Mouse (Mus musculus): Measurements from ENCODE around the gene Csnk1g2. TPM values are rescaled to one million over a fixed set of nuclear protein-coding genes. Genes with fewer than 3 reads are reported as not detected.

Csnk1g2 gene
- polyA plus RNA-seq, 1 experiment, result 75.2 TPM

GRCm38 (mm10) chr10:80679556-80680259 is 57.1 kb downstream of the Csnk1g2 start:
- no peak overlapping the region for H3K4me3 ChIP-seq (replicated peaks; ENCODE audit: control insufficient read depth, low read depth, low read length)
- peaks cover 19% of the 10 kb centered on the region for H3K4me1 ChIP-seq (ENCODE audit: control insufficient read depth, insufficient read depth, low read length)
- 32% methylated on average over 9 of the region's 9 CpGs for WGBS
- peak overlapping the region; percentile 94 for H3K27ac ChIP-seq (ENCODE audit: control insufficient read depth, insufficient read depth, low read depth, low read length, poor library complexity)
- no peak for TF ChIP-seq CTCF (IDR thresholded peaks at IDR 0.05; ENCODE audit: control insufficient read depth, insufficient read depth, low read length)
- no peak for TF ChIP-seq POLR2A (IDR thresholded peaks at IDR 0.05; ENCODE audit: borderline replicate concordance, control insufficient read depth, low read depth, low read length)

- Histone ChIP-seq H3K27ac (ENCODE audit: control insufficient read depth, insufficient read depth, low read depth, low read length, poor library complexity) (peak overlapping the region; percentile 94), H3K4me1 (ENCODE audit: control insufficient read depth, insufficient read depth, low read length) (peaks cover 19% of the 10 kb centered on the region), H3K4me3 (replicated peaks; ENCODE audit: control insufficient read depth, low read depth, low read length) (no peak overlapping the region)
- no peak for TF ChIP-seq CTCF (IDR thresholded peaks at IDR 0.05; ENCODE audit: control insufficient read depth, insufficient read depth, low read length)
- no peak for TF ChIP-seq POLR2A (IDR thresholded peaks at IDR 0.05; ENCODE audit: borderline replicate concordance, control insufficient read depth, low read depth, low read length)
- WGBS, result 50% methylated on average over 2 of the region's 2 CpGs
Measured at GRCm38 (mm10) chr10:80680260-80680696, 57.6 kb downstream of the Csnk1g2 start.

- 53% methylated on average over 6 of the region's 6 CpGs for WGBS
- H3K4me1 ChIP-seq (ENCODE audit: control insufficient read depth, insufficient read depth, low read length), result peaks cover 19% of the 10 kb centered on the region
Measured at GRCm38 (mm10) chr10:80682003-80682402, 59.4 kb downstream of the Csnk1g2 start.

GRCm38 (mm10) chr10:80683647-80684046 is 61.0 kb downstream of the Csnk1g2 start:
- no peak for TF ChIP-seq POLR2A (IDR thresholded peaks at IDR 0.05; ENCODE audit: borderline replicate concordance, control insufficient read depth, low read depth, low read length)
- no peak for TF ChIP-seq CTCF (IDR thresholded peaks at IDR 0.05; ENCODE audit: control insufficient read depth, insufficient read depth, low read length)
- Histone ChIP-seq H3K4me3 (replicated peaks; ENCODE audit: control insufficient read depth, low read depth, low read length) (no peak overlapping the region), H3K27ac (ENCODE audit: control insufficient read depth, insufficient read depth, low read depth, low read length, poor library complexity) (peak overlapping the region; percentile 9), H3K4me1 (ENCODE audit: control insufficient read depth, insufficient read depth, low read length) (peaks cover 19% of the 10 kb centered on the region)
- WGBS, result 75% methylated on average over 1 of the region's 1 CpGs

More at GRCm38 (mm10) chr10:80682003-80682402, 59.4 kb downstream of the Csnk1g2 start:
- Histone ChIP-seq H3K4me3 (replicated peaks; ENCODE audit: control insufficient read depth, low read depth, low read length) (no peak overlapping the region), H3K27ac (ENCODE audit: control insufficient read depth, insufficient read depth, low read depth, low read length, poor library complexity) (peak overlapping the region; percentile 12; the same call in 1 of the 2 replicates)
- no peak for TF ChIP-seq POLR2A (IDR thresholded peaks at IDR 0.05; ENCODE audit: borderline replicate concordance, control insufficient read depth, low read depth, low read length)
- TF ChIP-seq CTCF (IDR thresholded peaks at IDR 0.05; ENCODE audit: control insufficient read depth, insufficient read depth, low read length), result no peak

- Histone ChIP-seq H3K4me3 (replicated peaks; ENCODE audit: control insufficient read depth, low read depth, low read length) (no peak overlapping the region), H3K4me1 (ENCODE audit: control insufficient read depth, insufficient read depth, low read length) (peaks cover 16% of the 10 kb centered on the region), H3K27ac (ENCODE audit: control insufficient read depth, insufficient read depth, low read depth, low read length, poor library complexity) (peak overlapping the region; percentile 56; the same call in 1 of the 2 replicates)
- peak; percentile 95 for TF ChIP-seq CTCF (IDR thresholded peaks at IDR 0.05; ENCODE audit: control insufficient read depth, insufficient read depth, low read length)
- TF ChIP-seq POLR2A (IDR thresholded peaks at IDR 0.05; ENCODE audit: borderline replicate concordance, control insufficient read depth, low read depth, low read length), result no peak
- 36% methylated on average over 6 of the region's 6 CpGs for WGBS
Measured at GRCm38 (mm10) chr10:80684214-80684613, 61.6 kb downstream of the Csnk1g2 start.

GRCm38 (mm10) chr10:80684984-80685383 is 62.3 kb downstream of the Csnk1g2 start:
- H3K27ac ChIP-seq (ENCODE audit: control insufficient read depth, insufficient read depth, low read depth, low read length, poor library complexity), result peak overlapping the region; percentile 74
- peaks cover 9% of the 10 kb centered on the region for H3K4me1 ChIP-seq (ENCODE audit: control insufficient read depth, insufficient read depth, low read length)
- 55% methylated on average over 4 of the region's 4 CpGs for WGBS
- TF ChIP-seq CTCF (IDR thresholded peaks at IDR 0.05; ENCODE audit: control insufficient read depth, insufficient read depth, low read length), result no peak
- TF ChIP-seq POLR2A (IDR thresholded peaks at IDR 0.05; ENCODE audit: borderline replicate concordance, control insufficient read depth, low read depth, low read length), result no peak
- H3K4me3 ChIP-seq (replicated peaks; ENCODE audit: control insufficient read depth, low read depth, low read length), result no peak overlapping the region

GRCm38 (mm10) chr10:80686617-80687016 is 64.0 kb downstream of the Csnk1g2 start:
- peaks cover 14% of the 10 kb centered on the region for H3K4me1 ChIP-seq (ENCODE audit: control insufficient read depth, insufficient read depth, low read length)
- no peak for TF ChIP-seq CTCF (IDR thresholded peaks at IDR 0.05; ENCODE audit: control insufficient read depth, insufficient read depth, low read length)
- TF ChIP-seq POLR2A (IDR thresholded peaks at IDR 0.05; ENCODE audit: borderline replicate concordance, control insufficient read depth, low read depth, low read length), result no peak
- no peak overlapping the region for H3K4me3 ChIP-seq (replicated peaks; ENCODE audit: control insufficient read depth, low read depth, low read length)
- WGBS, result 86% methylated on average over 3 of the region's 3 CpGs
- peak overlapping the region; percentile 34; the same call in 1 of the 2 replicates for H3K27ac ChIP-seq (ENCODE audit: control insufficient read depth, insufficient read depth, low read depth, low read length, poor library complexity)

GRCm38 (mm10) chr10:80687850-80688249 is 65.2 kb downstream of the Csnk1g2 start:
- Histone ChIP-seq H3K4me3 (replicated peaks; ENCODE audit: control insufficient read depth, low read depth, low read length) (no peak overlapping the region), H3K27ac (ENCODE audit: control insufficient read depth, insufficient read depth, low read depth, low read length, poor library complexity) (no peak overlapping the region), H3K4me1 (ENCODE audit: control insufficient read depth, insufficient read depth, low read length) (peaks cover 20% of the 10 kb centered on the region)
- WGBS, result 30% methylated on average over 5 of the region's 5 CpGs
- TF ChIP-seq CTCF (IDR thresholded peaks at IDR 0.05; ENCODE audit: control insufficient read depth, insufficient read depth, low read length) (peak; percentile 73), POLR2A (IDR thresholded peaks at IDR 0.05; ENCODE audit: borderline replicate concordance, control insufficient read depth, low read depth, low read length) (no peak)

Other genes starting within 250 kb of the Csnk1g2 start
- gene Mex3d, start 235.2 kb upstream of the Csnk1g2 start, polyA plus RNA-seq (2011; ENCODE audit: insufficient read depth, insufficient read length, low replicate concordance, missing spikeins), result 1.4 and 1.7 TPM in 2 replicates
- 53.0 and 82.0 TPM in 2 replicates for gene Mbd3, start 223.3 kb upstream of the Csnk1g2 start, polyA plus RNA-seq (2011; ENCODE audit: insufficient read depth, insufficient read length, low replicate concordance, missing spikeins)
- gene Uqcr11, start 216.0 kb upstream of the Csnk1g2 start, polyA plus RNA-seq (2011; ENCODE audit: insufficient read depth, insufficient read length, low replicate concordance, missing spikeins), result 190 and 222 TPM in 2 replicates
- gene Tcf3, start 189.2 kb upstream of the Csnk1g2 start, polyA plus RNA-seq (2011; ENCODE audit: insufficient read depth, insufficient read length, low replicate concordance, missing spikeins), result 70.7 and 138 TPM in 2 replicates
- not detected in 2 replicates for gene Onecut3, start 128.0 kb upstream of the Csnk1g2 start, polyA plus RNA-seq (2011; ENCODE audit: insufficient read depth, insufficient read length, low replicate concordance, missing spikeins)
- not detected in 2 replicates for gene Atp8b3, start 83.7 kb upstream of the Csnk1g2 start, polyA plus RNA-seq (2011; ENCODE audit: insufficient read depth, insufficient read length, low replicate concordance, missing spikeins)
- 46.3 and 55.3 TPM in 2 replicates for gene Rexo1, start 61.3 kb upstream of the Csnk1g2 start, polyA plus RNA-seq (2011; ENCODE audit: insufficient read depth, insufficient read length, low replicate concordance, missing spikeins)
- 13.4 and 18.6 TPM in 2 replicates for gene Klf16, start 45.5 kb upstream of the Csnk1g2 start, polyA plus RNA-seq (2011; ENCODE audit: insufficient read depth, insufficient read length, low replicate concordance, missing spikeins)
- 44.4 and 53.1 TPM in 2 replicates for gene Abhd17a, start 32.5 kb upstream of the Csnk1g2 start, polyA plus RNA-seq (2011; ENCODE audit: insufficient read depth, insufficient read length, low replicate concordance, missing spikeins)
- gene Scamp4, start 20.0 kb upstream of the Csnk1g2 start, polyA plus RNA-seq (2011; ENCODE audit: insufficient read depth, insufficient read length, low replicate concordance, missing spikeins), result 12.9 and 17.2 TPM in 2 replicates
- 2.2 and 3.2 TPM in 2 replicates for gene Adat3, start 20.0 kb upstream of the Csnk1g2 start, polyA plus RNA-seq (2011; ENCODE audit: insufficient read depth, insufficient read length, low replicate concordance, missing spikeins)
- 2.0 and 2.4 TPM in 2 replicates for gene Gm49322, start 16.8 kb upstream of the Csnk1g2 start, polyA plus RNA-seq (2011; ENCODE audit: insufficient read depth, insufficient read length, low replicate concordance, missing spikeins)
- 7.0 and 22.1 TPM in 2 replicates for gene Btbd2, start 34.2 kb downstream of the Csnk1g2 start, polyA plus RNA-seq (2011; ENCODE audit: insufficient read depth, insufficient read length, low replicate concordance, missing spikeins)
- 70.5 and 89.6 TPM in 2 replicates for gene Mknk2, start 55.3 kb downstream of the Csnk1g2 start, polyA plus RNA-seq (2011; ENCODE audit: insufficient read depth, insufficient read length, low replicate concordance, missing spikeins)
- gene Mob3a, start 79.1 kb downstream of the Csnk1g2 start, polyA plus RNA-seq (2011; ENCODE audit: insufficient read depth, insufficient read length, low replicate concordance, missing spikeins), result 16.3 and 45.8 TPM in 2 replicates
- 22.9 and 33.3 TPM in 2 replicates for gene Izumo4, start 79.3 kb downstream of the Csnk1g2 start, polyA plus RNA-seq (2011; ENCODE audit: insufficient read depth, insufficient read length, low replicate concordance, missing spikeins)
- gene Ap3d1, start 119.4 kb downstream of the Csnk1g2 start, polyA plus RNA-seq (2011; ENCODE audit: insufficient read depth, insufficient read length, low replicate concordance, missing spikeins), result 35.9 and 68.0 TPM in 2 replicates
- 30.8 and 55.1 TPM in 2 replicates for gene Dot1l, start 132.4 kb downstream of the Csnk1g2 start, polyA plus RNA-seq (2011; ENCODE audit: insufficient read depth, insufficient read length, low replicate concordance, missing spikeins)
- 26.5 and 34.5 TPM in 2 replicates for gene Sf3a2, start 175.4 kb downstream of the Csnk1g2 start, polyA plus RNA-seq (2011; ENCODE audit: insufficient read depth, insufficient read length, low replicate concordance, missing spikeins)
- gene Plekhj1, start 175.8 kb downstream of the Csnk1g2 start, polyA plus RNA-seq (2011; ENCODE audit: insufficient read depth, insufficient read length, low replicate concordance, missing spikeins), result 123 and 186 TPM in 2 replicates
- gene Amh, start 182.4 kb downstream of the Csnk1g2 start, polyA plus RNA-seq (2011; ENCODE audit: insufficient read depth, insufficient read length, low replicate concordance, missing spikeins), result 3.0 TPM in 1 of 2 replicates, not detected in the other
- gene Jsrp1, start 190.7 kb downstream of the Csnk1g2 start, polyA plus RNA-seq (2011; ENCODE audit: insufficient read depth, insufficient read length, low replicate concordance, missing spikeins), result 1.4 TPM in 1 of 2 replicates, not detected in the other
- gene Oaz1, start 203.8 kb downstream of the Csnk1g2 start, polyA plus RNA-seq (2011; ENCODE audit: insufficient read depth, insufficient read length, low replicate concordance, missing spikeins), result 672 and 986 TPM in 2 replicates
- not detected in 2 replicates for gene Lingo3, start 221.2 kb downstream of the Csnk1g2 start, polyA plus RNA-seq (2011; ENCODE audit: insufficient read depth, insufficient read length, low replicate concordance, missing spikeins)
- 114 and 136 TPM in 2 replicates for gene Lsm7, start 232.4 kb downstream of the Csnk1g2 start, polyA plus RNA-seq (2011; ENCODE audit: insufficient read depth, insufficient read length, low replicate concordance, missing spikeins)
- gene Sppl2b, start 232.4 kb downstream of the Csnk1g2 start, polyA plus RNA-seq (2011; ENCODE audit: insufficient read depth, insufficient read length, low replicate concordance, missing spikeins), result 68.6 and 109 TPM in 2 replicates
- gene Tmprss9, start 249.0 kb downstream of the Csnk1g2 start, polyA plus RNA-seq (2011; ENCODE audit: insufficient read depth, insufficient read length, low replicate concordance, missing spikeins), result not detected in 2 replicates

Measured in bone marrow, adult 2 months (tissue).